In genomic region chr5:112093905-112094571, GRCm38 (mm10) we compare ENCODE assay signal across 11 mouse cellular contexts.
DNase-seq lines count a peak whose midpoint lies in the region; ATAC-seq and TF ChIP-seq lines count a peak whose summit lies in the region.
"Had no signal": no experiment of that assay in that cellular context is flagged by ENCODE, and none has a peak within 500 bp of the region (broad histone marks: within the 10 kb centered on the region; RNA-seq: fewer than 3 reads in every experiment).

No protein-coding gene starts in this region.

- H3K4me2 ChIP-seq in neural tube, embryonic 15.5 days: no peak overlapping the region
- H3K4me2 ChIP-seq in lung, postnatal 0 days (replicated peaks; ENCODE audit: low read depth, low read length): no peak overlapping the region
- no peak overlapping the region for H3K4me2 ChIP-seq in intestine, embryonic 15.5 days (replicated peaks)
- H3K4me2 ChIP-seq: liver, embryonic 15.5 days had no signal

- no peak for TF ChIP-seq CTCF in lung, postnatal 0 days (IDR thresholded peaks at IDR 0.05)

- DNase-seq in neural tube, embryonic 10.5 days (ENCODE audit: extremely low spot score, low spot score): no peak
- peak; percentile 58 to 64 for DNase-seq in frontal cortex, postnatal 14 days (ENCODE audit: low spot score in 2 of 2)
- peak; percentile 80 to 87 for DNase-seq in left cerebral cortex, postnatal 14 days (ENCODE audit: low spot score in 2 of 2)
- DNase-seq in lung, postnatal 0 days (ENCODE audit: low spot score): no peak
- no peak for DNase-seq in gastrocnemius, postnatal 4 days (ENCODE audit: low spot score in 2 of 2)
- DNase-seq in urinary bladder, postnatal 14 days (ENCODE audit: low spot score): no peak
- DNase-seq: adrenal gland, postnatal 10 days had no signal

- peak; percentile 37; the same call in 1 of the 2 replicates for ATAC-seq in neural tube, embryonic 15.5 days (ENCODE audit: low FRiP score)
- ATAC-seq in lung, postnatal 0 days: no peak
- no peak for ATAC-seq in intestine, embryonic 15.5 days

- H3K27ac ChIP-seq in neural tube, embryonic 15.5 days (replicated peaks): no peak overlapping the region
- H3K27ac ChIP-seq in lung, postnatal 0 days (ENCODE audit: low read length): no peak overlapping the region
- H3K27ac ChIP-seq in intestine, embryonic 15.5 days: no peak overlapping the region
- H3K27ac ChIP-seq: liver, embryonic 15.5 days had no signal

- H3K4me1 ChIP-seq in neural tube, embryonic 15.5 days: peaks cover 19% of the 10 kb centered on the region
- no peaks in the 10 kb centered on the region for H3K4me1 ChIP-seq in lung, postnatal 0 days (ENCODE audit: insufficient read depth, low read depth, low read length)
- H3K4me1 ChIP-seq in intestine, embryonic 15.5 days (replicated peaks): no peaks in the 10 kb centered on the region
- H3K4me1 ChIP-seq: liver, embryonic 15.5 days had no signal

- H3K9me3 ChIP-seq in neural tube, embryonic 15.5 days (replicated peaks): no peaks in the 10 kb centered on the region
- H3K9me3 ChIP-seq in lung, postnatal 0 days (ENCODE audit: low read length): no peaks in the 10 kb centered on the region
- H3K9me3 ChIP-seq in intestine, embryonic 15.5 days: no peaks in the 10 kb centered on the region
- H3K9me3 ChIP-seq: liver, embryonic 15.5 days had no signal

- H3K27me3 ChIP-seq in neural tube, embryonic 15.5 days (replicated peaks): 0 out of 2 replicates have a peak, but pooled peaks cover 5% of the 10 kb centered on the region
- H3K27me3 ChIP-seq in lung, postnatal 0 days (replicated peaks; ENCODE audit: insufficient read depth, low read length): no peaks in the 10 kb centered on the region
- no peaks in the 10 kb centered on the region for H3K27me3 ChIP-seq in intestine, embryonic 15.5 days (replicated peaks)
- H3K27me3 ChIP-seq: liver, embryonic 15.5 days had no signal

- H3K4me3 ChIP-seq in neural tube, embryonic 15.5 days (replicated peaks): no peak overlapping the region
- H3K4me3 ChIP-seq in lung, postnatal 0 days (ENCODE audit: low read depth, low read length): no peak overlapping the region
- no peak overlapping the region for H3K4me3 ChIP-seq in intestine, embryonic 15.5 days (replicated peaks)
- H3K4me3 ChIP-seq: erythroblast, embryonic 14.5 days; liver, embryonic 15.5 days had no signal

- 58% methylated on average over 17 of the region's 17 CpGs for WGBS in neural tube, embryonic 15.5 days
- WGBS in lung, postnatal 0 days: 64% methylated on average over 17 of the region's 17 CpGs
- 77% methylated on average over 17 of the region's 17 CpGs for WGBS in intestine, embryonic 15.5 days

- intact Hi-C loops in left cerebral cortex, postnatal 14 days (cut with DNase I): no loop called here

- no peak overlapping the region for H3K9ac ChIP-seq in neural tube, embryonic 15.5 days (replicated peaks)
- no peak overlapping the region for H3K9ac ChIP-seq in lung, postnatal 0 days (replicated peaks; ENCODE audit: low read depth)
- no peak overlapping the region for H3K9ac ChIP-seq in intestine, embryonic 15.5 days
- H3K9ac ChIP-seq: liver, embryonic 15.5 days had no signal

- no peak for TF ChIP-seq EP300 in lung, postnatal 0 days (IDR thresholded peaks at IDR 0.05)

- no peaks in the 10 kb centered on the region for H3K36me3 ChIP-seq in neural tube, embryonic 15.5 days
- no peaks in the 10 kb centered on the region for H3K36me3 ChIP-seq in lung, postnatal 0 days (ENCODE audit: insufficient read depth, low read length)
- no peaks in the 10 kb centered on the region for H3K36me3 ChIP-seq in intestine, embryonic 15.5 days
- H3K36me3 ChIP-seq: liver, embryonic 15.5 days had no signal

Comparison
In these comparisons a context has a peak if more than half of its experiments do, and no peak if none do; other contexts are left out.
1. DNase-seq: peak in frontal cortex, postnatal 14 days (2 of 2) and left cerebral cortex, postnatal 14 days (2 of 2); none in neural tube, embryonic 10.5 days (single experiment), lung, postnatal 0 days (single experiment), gastrocnemius, postnatal 4 days (0 of 2) and urinary bladder, postnatal 14 days (single experiment).